Mouse (Mus musculus) CD4-positive, CD25-positive, alpha-beta regulatory T cell (primary cell): ENCODE data around the gene Lman1l. TPM values are rescaled to one million over a fixed set of nuclear protein-coding genes. Genes with fewer than 3 reads are reported as not detected.

Experiments used
- polyA plus RNA-seq: library from polyadenylated mRNA; unstranded; fragments of 100-300 nt; shearing (Covaris generic); gene quantifications from one replicate; pipeline ENCODE4 v1.2.1, GENCODE M21; 2017

Gene Lman1l
- 0.19 TPM for polyA plus RNA-seq

GRCm38 (mm10) chr9:57620674-57621073, at the start of gene Lman1l:
Gene Lman1l (minus strand): TSS chr9:57620774.

DNA sequence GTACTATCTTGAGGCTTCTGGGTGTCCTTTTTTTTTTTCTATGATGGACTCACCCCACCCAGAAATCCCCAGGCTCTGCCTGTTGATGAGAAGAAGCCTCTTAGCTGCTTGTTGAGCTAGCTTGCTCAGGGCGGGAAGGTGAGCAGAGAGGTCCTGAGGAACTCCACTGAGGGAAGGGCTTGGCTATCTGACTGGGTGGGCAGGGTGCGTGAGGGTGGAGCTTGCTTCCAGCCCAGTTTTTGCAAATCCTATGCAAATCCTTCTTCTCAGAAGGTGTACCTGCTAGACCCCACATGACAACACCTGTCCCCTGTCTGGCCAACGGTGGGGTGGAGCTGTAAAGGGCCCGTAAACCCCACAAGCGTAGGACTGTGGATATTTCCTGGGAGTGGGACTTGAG, 32.7 kb upstream of the Lman1l start, which contains the start of gene Csk:
Gene Csk (minus strand): TSS at position 349 of the 400 bp plus-strand sequence.

DNA sequence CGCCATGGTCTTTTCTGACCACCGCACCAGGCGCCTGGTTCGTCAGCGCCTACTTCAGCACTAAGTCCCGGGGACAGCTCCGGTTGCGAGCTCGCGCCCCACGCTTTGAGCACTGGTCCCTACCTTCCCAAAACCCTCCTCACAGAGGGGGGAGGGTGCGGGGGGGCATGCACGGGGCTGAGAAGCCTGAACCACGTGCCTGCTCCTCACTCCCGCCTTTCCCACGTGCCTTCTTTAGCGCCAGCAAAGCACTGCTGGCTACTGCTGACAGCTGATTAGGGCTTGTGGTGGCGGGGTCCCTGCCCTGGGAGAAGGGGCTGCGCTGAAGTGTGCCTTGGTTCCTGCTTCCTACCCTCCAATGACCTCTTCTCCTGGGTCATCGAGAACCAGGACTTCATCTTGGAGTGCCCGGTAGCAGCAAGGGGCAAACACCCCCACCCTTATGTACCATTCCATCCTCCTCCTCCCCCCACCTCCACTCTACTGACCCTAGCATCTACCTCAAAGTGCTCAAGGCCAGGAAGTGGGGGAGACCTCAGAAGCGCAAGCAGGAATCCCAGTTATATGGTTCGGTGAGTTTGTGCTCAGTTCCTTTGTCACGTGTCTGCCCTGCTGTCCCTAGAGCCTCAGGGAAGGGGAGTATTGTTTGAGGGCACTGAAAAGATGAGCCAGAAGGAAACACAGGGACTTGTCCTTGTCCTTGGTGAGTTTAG, 14.3 kb downstream of the Lman1l start, which contains the start of gene Cplx3:
Gene Cplx3 (minus strand): TSS at position 143 of the 713 bp plus-strand sequence.

DNA sequence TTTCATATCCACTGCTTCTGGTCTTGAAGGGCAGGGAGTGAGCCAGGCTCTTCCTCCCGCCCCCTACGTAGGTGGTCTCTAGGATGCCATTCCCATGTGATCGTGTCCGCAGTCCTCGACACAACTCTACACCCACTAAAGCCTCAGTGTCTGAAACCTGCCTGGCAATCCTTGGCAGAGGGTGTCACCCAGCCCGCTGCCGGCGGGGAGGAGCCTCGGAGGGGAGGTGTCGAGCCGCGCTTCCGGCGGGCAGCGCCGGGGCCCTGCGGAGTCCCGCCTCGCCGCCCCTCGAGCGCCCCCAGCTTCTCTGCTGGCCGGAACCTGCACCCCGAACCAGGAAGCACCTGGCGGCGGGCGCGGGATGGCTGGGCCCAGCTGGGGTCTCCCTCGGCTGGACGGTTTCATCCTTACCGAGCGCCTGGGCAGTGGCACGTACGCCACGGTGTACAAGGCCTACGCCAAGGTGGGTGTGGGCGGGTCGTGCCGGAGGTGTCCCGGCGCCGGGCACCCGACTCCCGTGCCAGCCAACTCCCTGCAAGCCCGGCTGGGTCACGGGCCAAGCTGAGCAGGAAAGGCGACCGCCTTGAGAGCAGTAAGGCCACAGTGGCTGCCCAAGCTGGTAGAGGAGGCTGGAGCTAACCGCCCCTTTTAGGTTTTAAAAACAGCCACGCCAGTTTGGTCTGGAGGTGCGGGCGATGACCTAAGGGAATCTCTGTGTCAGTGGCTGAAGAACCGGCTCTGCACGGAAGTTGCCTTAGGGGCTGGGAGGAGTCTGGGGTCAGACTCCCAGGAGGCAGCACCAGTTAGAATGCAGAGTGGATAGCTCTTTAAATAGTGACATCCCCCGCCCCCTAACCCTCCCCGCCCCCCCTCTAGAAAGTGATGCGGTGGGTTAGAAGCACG, 31.1 kb downstream of the Lman1l start, which contains the start of gene Ulk3:
Gene Ulk3 (plus strand): TSS at position 229 of the 903 bp plus-strand sequence.

DNA sequence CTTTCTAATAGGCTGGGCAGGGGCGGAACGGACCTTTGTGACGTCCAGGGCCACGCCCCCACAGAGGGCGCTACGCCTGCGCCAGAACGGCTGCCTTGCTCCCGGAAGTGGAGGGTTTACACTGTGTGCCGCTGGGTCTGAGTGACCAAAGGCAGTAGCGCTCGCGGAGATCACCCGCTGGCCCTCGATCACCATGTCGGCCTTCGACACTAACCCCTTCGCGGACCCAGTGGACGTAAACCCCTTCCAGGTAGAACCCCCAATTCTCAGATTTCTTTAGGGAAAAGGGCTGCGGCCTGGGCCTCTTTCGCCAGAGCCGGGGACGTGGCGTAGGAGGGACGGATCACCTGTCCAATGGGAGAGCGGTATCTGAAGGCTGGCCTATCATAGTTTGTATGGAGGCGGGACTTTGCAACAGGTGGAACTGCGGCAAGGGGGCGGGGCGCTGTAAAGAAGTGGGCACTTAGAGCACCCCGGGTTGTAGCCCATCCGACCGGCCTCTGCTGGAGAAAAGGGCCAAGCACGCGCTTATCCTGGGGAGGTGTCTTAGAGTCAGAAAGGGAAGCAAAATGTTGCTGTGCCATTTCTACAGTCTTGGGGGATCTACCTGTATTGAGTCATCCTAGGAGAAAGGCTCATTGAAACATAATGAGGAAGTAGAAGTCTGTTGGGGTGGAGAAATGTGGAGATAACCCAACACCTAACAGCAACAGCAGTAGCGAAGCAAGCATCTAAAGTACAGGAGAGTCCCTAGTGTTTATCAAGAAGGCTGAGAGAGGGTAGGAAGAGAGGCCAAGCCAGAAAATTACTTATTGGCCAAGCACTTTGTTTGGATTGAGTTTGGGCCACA, 59.5 kb downstream of the Lman1l start, which contains the start of gene Scamp2:
Gene Scamp2 (plus strand): TSS at position 83 of the 850 bp plus-strand sequence.

Other genes with a start within 250 kb of the Lman1l start
- 160 TPM for gene Ppcdc, start 180.7 kb downstream of the Lman1l start, polyA plus RNA-seq
- 0.18 TPM for gene Scamp5, start 152.7 kb downstream of the Lman1l start, polyA plus RNA-seq
- 0.34 TPM for gene Rpp25, start 116.7 kb downstream of the Lman1l start, polyA plus RNA-seq
- gene Cox5a, start 99.5 kb downstream of the Lman1l start, polyA plus RNA-seq, result 325 TPM
- gene Fam219b, start 83.2 kb downstream of the Lman1l start, polyA plus RNA-seq, result 22.4 TPM
- gene Mpi, start 68.0 kb downstream of the Lman1l start, polyA plus RNA-seq, result 15.2 TPM
- 97.7 TPM for gene Scamp2, start 59.8 kb downstream of the Lman1l start, polyA plus RNA-seq
- 97.1 TPM for gene Ulk3, start 31.3 kb downstream of the Lman1l start, polyA plus RNA-seq
- not detected for gene Cplx3, start 14.5 kb downstream of the Lman1l start, polyA plus RNA-seq
- 187 TPM for gene Csk, start 32.9 kb upstream of the Lman1l start, polyA plus RNA-seq
- not detected for gene Cyp1a2, start 62.9 kb upstream of the Lman1l start, polyA plus RNA-seq
- gene Cyp1a1, start 67.2 kb upstream of the Lman1l start, polyA plus RNA-seq, result 0.11 TPM
- 41.3 TPM for gene Edc3, start 87.8 kb upstream of the Lman1l start, polyA plus RNA-seq
- gene Clk3, start 145.1 kb upstream of the Lman1l start, polyA plus RNA-seq, result 163 TPM
- 51.5 TPM for gene Arid3b, start 216.0 kb upstream of the Lman1l start, polyA plus RNA-seq